Mouse (Mus musculus) brown adipose tissue, adult 24 weeks (tissue): ENCODE data around the gene Senp5. TPM values are rescaled to one million over a fixed set of nuclear protein-coding genes. Genes with fewer than 3 reads are reported as not detected.
"Not testable (repeated sequence)": the region's sequence is repeated elsewhere in the genome, so short reads cannot be mapped to it uniquely, and the experiment has no call there.

ENCODE experiments used
- H3K27ac ChIP-seq: fragments of 200-500 bp; replicated peaks from 2 replicates; pipeline ENCODE4 v1.5.1; 2012; ENCODE audit warnings: low read depth, mild to moderate bottlenecking, low read length
- H3K4me1 ChIP-seq: fragments of 200-500 bp; 2 replicates; pipeline ENCODE4 v1.6.1; 2012; ENCODE audit warnings: low read length, mixed read lengths; ENCODE audit not compliant: control insufficient read depth, insufficient read depth, insufficient read length
- H3K4me3 ChIP-seq: fragments of 200-500 bp; 2 replicates; pipeline ENCODE4 v1.5.1; 2012; ENCODE audit warnings: low read depth, mild to moderate bottlenecking, low read length, moderate library complexity; ENCODE audit not compliant: insufficient read depth
- polyA plus RNA-seq: library from polyadenylated mRNA; stranded (reverse); fragments of >200 nt; gene quantifications from 2 replicates; pipeline ENCODE4 v1.2.4, GENCODE M21; 2012; ENCODE audit not compliant: missing spikeins, insufficient read depth, insufficient read length

The Senp5 gene
- polyA plus RNA-seq, 1 experiment = 10.8 TPM

DNA sequence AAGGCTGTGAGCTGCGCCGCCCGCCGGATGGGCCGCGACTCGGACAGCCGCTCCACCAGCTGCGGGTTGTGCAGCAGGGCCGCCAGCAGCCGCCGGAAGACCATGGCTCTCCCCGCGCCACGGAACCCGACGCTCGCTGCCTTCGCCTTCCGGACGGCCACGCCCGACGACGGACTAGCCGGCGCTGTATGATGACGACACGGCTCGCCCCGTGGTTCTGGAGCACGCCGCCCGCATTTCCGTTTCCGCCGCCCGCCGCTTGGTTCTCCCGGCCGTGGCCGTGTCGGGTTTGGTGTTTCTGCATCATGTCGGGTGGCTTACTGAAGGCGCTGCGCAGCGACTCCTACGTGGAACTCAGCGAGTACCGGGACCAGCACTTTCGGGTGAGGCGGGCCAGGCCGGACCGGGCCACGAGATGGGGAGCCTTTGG is 54.7 kb downstream of the Senp5 start, which contains the start of the genes 0610012G03Rik and Ncbp2:
TSS of gene 0610012G03Rik (minus strand) at position 150 of the 430 bp plus-strand sequence.
TSS of gene Ncbp2 (plus strand) at position 169 of the 430 bp plus-strand sequence.
- Histone ChIP-seq H3K27ac (peak within 1 kb of the TSS; percentile 86), H3K4me1 (peaks cover 4% of the 10 kb centered on the region), H3K4me3 (peak within 1 kb of the TSS; percentile 94)

DNA sequence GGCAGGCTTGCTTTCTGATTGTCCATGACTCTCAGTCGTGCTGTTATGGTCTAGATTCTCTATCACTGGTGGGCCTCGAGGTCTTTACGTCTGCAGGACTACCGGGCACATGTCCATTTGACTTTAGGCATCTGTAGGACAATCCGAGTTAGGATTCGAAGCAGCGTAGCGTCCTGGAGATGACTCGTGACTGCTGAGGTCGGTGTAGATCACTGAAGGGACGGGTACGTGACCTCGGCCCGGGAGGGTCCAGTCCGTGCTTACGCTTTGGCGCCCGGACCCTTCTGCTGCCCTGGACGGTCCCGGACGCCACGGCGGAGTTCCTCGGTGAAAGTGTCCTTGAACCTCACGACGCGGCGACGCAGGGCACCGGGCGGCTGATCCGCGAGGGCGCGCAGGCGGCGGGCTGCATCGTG is 55.2 kb downstream of the Senp5 start:
- Histone ChIP-seq H3K4me3 (peak overlapping the region; percentile 94), H3K27ac (peak overlapping the region; percentile 86), H3K4me1 (peaks cover 4% of the 10 kb centered on the region)

DNA sequence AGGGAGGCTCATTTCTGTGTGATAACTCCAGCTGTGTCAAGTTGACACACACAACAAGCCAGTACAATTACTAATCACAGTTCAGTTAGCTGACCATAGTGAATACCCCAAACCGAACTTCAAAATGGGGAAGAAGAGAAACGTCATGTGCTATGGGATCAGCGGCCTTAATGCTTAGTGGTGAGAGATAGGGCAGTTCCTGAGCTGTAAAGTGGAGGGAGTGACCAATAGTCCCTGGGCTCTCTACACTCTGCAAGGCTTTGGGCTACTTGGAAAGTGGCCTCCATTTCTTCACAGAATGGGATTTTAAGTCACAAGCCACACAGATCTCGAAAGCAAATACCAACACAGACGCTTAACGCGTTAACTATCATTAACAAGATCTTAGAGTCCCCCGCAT is 55.8 kb downstream of the Senp5 start:
- 0 out of 2 replicates have a peak overlapping the region, but pooled peaks have one; percentile 86 for H3K27ac ChIP-seq
- peak overlapping the region; percentile 94 for H3K4me3 ChIP-seq
- H3K4me1 ChIP-seq = peaks cover 4% of the 10 kb centered on the region

DNA sequence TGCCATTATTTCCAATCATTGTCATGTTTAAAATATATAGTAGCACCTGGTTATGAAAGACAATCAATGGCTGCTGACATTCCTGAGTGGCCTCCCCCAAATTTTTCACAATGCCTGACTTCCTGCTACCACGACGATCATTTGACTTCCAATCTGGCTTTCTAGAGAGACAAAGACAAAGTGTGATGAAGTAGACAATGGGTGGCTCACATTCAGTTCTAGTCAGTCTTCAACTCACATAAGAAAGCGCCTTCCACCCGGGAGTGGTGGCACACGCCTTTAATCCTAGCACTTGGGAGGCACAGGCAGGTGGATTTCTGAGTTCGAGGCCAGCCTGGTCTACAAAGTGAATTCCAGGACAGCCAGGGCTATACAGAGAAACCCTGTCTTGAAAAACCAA is 57.1 kb downstream of the Senp5 start:
- H3K27ac ChIP-seq, H3K4me3 ChIP-seq, H3K4me1 ChIP-seq: not testable (repeated sequence)

DNA sequence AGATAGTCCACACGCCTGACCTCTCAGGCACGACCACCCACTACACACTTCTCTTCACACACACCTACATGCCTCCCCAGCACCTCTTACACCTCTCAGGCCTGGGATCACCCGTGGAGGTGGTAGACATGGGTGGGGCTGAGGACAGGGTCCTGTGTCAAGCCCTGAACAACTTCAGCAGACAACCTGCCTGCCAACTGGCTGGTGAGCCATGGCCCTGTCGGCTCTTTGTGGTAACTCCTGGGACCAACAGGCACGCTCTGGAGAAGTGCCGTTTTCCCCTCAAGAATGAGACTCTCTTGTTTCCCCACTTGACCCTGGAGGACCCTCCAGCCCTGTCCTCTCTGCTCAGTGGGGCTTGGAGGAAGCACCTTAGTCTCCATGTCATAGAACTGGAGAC is 57.7 kb downstream of the Senp5 start:
- Histone ChIP-seq H3K27ac (no peak overlapping the region), H3K4me1 (peaks cover 4% of the 10 kb centered on the region), H3K4me3 (no peak overlapping the region)

DNA sequence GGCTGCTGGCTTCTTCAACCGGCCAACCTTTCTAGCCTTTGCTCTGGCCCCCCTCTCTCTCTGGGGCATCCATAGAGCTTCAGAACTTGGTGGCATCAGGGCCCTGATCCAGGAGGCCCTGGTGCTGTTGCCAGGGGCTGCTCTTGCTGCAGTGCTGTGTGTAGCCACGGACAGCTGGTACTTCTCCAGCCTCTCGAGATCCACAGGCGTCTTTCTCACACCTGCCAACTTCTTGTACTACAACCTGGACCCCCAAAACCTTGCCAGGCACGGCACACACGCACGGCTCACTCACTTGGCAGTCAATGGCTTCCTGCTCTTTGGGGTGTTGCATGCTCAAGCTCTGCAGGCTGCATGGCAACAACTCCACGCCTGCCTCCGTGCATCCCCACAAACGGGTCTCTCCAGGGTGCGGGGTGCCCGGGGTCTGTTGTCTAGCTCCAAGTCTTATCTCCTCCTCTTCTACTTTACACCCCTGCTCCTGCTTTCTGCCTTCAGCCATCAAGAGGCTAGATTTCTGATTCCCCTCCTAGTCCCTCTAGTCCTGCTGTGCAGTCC is 58.3 kb downstream of the Senp5 start:
- Histone ChIP-seq H3K4me1 (peaks cover 4% of the 10 kb centered on the region), H3K27ac (no peak overlapping the region), H3K4me3 (no peak overlapping the region)

DNA sequence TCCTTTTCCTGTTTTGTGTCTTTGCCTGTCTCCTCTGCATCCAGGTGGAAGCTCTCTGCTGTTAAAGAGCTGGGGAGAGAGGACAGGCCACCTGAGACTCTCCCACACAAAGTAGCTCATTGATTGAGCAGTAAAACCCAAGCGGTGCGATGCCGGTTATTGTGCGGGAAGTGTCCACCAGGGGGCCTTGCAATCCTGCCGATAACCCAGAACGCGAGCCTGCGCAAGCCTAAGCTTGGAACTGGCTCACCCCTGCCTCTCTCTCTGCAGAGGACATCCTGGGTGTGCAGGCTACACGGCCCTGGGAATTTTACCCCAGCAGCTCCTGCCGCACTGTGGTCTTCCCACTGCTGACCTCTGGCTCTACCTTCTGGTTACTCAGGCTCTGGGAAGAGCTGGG is 59.1 kb downstream of the Senp5 start:
- H3K4me1 ChIP-seq = peaks cover 4% of the 10 kb centered on the region
- H3K4me3 ChIP-seq = no peak overlapping the region
- no peak overlapping the region for H3K27ac ChIP-seq

DNA sequence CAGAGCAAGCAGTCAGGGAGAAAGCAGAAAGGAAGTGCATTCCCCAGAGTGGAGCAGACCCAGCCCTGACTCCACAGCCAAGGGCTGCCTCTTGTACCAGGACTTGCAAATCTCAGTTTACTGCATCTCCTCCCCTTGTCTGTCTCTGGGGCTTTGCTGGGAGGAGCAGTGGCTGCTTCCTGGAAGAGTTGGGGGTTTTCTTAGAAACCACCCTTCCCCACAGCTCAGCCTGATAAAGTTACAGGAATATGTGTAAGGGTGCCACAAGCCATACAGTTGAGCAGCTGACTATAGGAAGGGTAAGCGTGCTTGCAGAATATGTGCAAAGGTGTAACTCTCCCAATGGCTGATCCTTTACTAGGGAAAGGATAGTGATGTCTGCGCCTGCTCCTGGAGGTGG is 62.5 kb downstream of the Senp5 start:
- Histone ChIP-seq H3K4me3 (no peak overlapping the region), H3K4me1 (no peaks in the 10 kb centered on the region; the same call in 1 of the 2 replicates), H3K27ac (no peak overlapping the region)

DNA sequence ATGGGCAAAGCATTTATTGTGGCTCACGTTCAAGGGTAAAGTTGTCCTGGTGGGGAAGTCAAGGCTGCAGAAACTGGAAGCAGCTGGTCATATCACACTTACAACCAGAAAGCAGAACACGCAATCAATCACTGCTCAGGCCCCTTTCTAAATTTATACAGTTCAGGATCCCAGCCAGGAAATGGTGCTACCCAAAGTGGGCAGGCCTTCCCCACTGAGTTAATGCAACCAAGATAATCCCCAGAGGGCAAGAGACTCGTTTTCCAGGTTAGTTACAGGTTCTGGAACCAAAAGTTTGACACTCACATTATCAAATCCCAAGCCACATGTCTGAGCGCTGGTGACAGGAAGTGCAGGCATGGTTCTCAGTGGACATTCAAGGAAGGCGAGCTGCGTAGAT is 64.2 kb downstream of the Senp5 start:
- H3K4me1 ChIP-seq = no peaks in the 10 kb centered on the region
- H3K27ac ChIP-seq = no peak overlapping the region
- no peak overlapping the region for H3K4me3 ChIP-seq

DNA sequence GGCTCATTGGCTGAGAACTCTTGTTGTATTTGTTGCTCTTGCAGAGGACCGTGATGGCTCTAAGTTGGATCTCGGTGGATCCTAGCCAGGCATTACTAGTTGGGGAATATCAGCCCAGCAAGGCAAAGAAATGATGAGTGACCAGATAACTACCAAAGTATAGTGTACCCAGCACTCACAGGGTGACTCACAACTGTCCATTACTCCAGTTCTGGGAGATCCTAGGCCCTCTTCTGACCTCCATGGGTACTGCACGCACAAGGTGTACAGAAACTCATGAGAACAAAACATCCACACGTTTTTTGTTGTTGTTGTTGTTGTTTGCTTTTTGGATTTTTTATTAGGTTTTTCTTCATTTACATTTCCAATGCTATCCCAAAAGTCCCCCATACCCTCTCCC is 66.5 kb downstream of the Senp5 start:
- Histone ChIP-seq H3K4me1 (no peaks in the 10 kb centered on the region), H3K27ac (no peak overlapping the region), H3K4me3 (no peak overlapping the region)

DNA sequence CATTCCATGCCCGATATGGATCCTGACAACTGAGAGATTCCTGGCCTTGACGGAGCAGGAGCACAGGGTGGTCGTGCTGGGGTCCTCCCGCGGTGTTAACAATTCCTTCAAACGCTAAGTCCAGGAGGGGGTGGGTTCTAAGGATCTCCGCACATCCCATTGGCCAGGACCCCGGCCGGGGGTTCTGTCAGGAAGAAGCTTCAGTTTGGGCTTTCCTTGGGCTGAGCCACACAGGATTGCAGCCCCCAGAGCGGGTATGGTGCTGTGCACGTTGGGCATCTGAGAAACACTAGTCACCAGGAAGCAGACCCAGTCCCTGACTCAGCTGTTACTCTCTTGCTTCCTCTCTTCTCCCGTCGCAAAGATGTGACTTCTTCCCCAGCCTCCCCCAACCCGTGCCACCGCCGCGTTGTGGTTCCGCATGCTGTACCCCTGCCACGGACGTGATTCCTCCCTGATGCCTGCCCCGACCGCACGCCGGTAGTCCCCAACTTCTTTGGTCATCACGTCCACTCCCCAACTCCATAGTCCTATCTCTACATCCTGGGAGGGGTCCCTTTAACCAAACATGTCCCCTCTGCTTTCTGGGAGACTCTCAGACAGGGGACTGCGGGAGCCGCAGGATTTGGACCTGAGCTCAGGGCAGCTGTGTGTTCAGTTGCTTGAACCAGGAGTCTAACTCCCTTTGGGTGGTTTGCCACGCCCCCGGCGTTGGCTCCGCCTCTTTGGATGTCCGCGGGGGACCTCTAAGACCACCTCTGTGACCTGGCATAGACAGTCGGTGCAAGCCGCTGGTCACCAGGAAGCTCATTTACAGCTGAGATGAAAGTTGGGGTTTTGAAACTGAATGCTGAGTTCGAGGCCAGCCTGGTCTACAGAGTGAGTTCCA is 67.8 kb downstream of the Senp5 start:
- peak overlapping the region; percentile 14; the same call in 1 of the 2 replicates for H3K27ac ChIP-seq
- H3K4me3 ChIP-seq = peak overlapping the region; percentile 46
- H3K4me1 ChIP-seq = no peaks in the 10 kb centered on the region

DNA sequence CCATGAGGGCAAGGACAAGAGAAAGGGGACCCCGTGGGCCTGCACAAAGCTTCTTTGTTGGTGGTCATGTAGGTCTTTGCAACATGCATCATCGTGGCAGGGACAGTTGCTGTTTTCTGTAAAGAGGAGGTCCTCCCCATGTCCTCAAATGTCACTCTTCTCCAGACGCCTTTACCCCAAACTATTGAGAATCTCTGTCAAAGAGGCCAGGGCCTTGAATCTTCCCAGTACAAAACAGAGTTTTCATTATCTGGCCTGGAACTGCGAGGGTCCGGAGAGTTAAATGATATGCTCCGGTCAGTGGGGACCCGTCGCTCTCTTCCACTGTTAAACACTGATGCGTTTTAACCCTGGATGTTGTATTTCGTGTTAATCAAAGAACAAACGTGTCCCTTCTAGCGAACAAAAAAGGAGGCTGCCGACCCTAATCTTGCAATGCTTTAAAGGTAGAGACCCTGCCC is 68.5 kb downstream of the Senp5 start:
- Histone ChIP-seq H3K4me3 (peak overlapping the region; percentile 46), H3K4me1 (no peaks in the 10 kb centered on the region), H3K27ac (peak overlapping the region; percentile 62)

DNA sequence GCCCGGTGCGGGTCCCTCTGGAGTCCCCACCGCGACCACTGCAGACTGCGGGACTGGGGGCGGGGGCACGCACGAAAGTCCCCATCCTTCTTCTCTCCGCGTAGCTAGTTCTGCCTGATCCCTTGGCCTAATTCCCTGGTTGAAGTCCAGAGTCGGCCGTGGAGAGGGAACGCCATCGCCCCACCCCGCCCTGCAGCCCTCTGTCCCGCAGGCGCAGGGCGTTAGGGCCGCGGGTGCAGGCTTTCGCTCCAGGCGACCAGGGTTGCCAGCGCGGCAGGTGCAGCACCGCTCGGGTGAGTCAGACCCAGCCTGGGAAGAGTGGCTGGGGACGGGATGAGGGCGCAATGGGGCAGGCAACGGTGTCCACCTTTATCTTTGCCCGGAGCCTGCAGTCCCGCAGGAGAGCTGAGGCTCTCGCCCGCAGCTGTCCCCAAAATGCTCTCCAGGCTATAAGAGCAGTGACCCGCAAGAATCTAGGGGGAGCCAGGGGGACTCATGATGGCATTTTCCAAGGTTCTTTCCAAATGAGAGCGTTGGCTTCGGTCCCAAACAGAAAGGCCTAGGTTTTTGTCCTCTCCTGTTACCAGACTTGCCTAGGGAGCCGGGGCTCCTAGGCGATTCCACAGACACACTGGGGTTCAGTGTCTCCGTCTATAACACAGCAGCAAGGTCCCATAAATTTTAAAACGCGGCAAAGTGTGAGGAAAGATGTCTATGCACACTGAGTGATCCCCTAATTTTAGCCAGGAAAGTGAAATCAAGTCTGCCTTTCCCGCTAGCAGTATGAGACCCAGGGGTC is 69.1 kb downstream of the Senp5 start, which contains the start of gene Pigz:
TSS of gene Pigz (plus strand) at position 101 of the 799 bp plus-strand sequence.
- no peaks in the 10 kb centered on the region for H3K4me1 ChIP-seq
- peak within 1 kb of the TSS; percentile 62 for H3K27ac ChIP-seq
- H3K4me3 ChIP-seq = peak within 1 kb of the TSS; percentile 66

DNA sequence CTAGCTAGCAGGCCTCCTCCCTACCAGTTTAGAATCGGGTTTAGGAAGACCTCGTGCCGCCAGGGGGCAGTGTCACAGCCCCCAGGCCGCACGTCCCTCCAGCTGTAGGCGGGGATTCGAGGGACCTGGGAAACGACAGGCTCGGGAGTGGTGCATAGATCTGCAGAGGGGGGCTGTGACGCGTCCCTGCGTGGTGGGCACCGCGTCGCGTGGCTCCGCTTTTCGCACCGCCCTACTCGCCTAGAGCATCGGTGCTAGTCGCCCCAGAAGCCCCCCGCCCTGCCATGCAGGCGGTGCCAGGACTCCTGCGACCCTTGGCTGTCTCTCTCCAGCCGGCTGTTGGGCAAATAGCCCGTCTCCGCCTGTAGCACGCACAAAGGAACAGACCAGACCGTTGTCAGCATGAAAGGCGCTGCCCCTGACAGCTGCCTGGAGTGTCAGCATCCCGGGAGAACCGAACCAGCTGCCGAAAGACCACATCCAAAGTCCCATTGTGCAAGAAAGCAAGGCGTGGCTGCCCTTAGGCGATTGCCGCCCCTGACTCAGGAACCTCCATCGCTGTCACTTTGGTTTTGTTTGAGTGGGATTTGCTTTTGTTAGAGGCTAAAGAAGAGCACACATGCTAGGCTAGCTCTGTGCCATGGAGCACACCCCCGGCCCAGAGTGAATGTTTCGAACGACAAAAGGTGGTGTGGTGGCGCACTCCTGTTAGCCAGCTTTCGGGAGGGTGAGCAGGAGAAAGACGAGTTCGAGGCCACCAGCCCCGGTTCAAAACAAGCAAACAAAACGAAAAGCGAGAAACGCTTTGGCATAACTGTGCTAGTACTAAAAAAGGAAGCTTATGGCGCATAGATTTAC is 70.0 kb downstream of the Senp5 start:
- H3K27ac ChIP-seq = peak overlapping the region; percentile 62
- H3K4me1 ChIP-seq = no peaks in the 10 kb centered on the region
- H3K4me3 ChIP-seq = peak overlapping the region; percentile 66
